Mouse (Mus musculus) cerebellum, adult 2 months (tissue): ENCODE results near the gene Flt1.

Experiments
- CTCF ChIP-seq: fragments of 200-500 bp; IDR thresholded peaks from 2 replicates; pipeline ENCODE4 v1.5.1; 2011; ENCODE audit warnings: low read depth, mild to moderate bottlenecking, control low read depth, low read length, moderate library complexity, borderline replicate concordance; ENCODE audit not compliant: insufficient read depth
- POLR2A ChIP-seq: fragments of 200-500 bp; IDR thresholded peaks from 2 replicates; pipeline ENCODE4 v1.6.1; 2011; ENCODE audit warnings: low read length, control low read depth, borderline replicate concordance; ENCODE audit not compliant: insufficient read depth

- TF ChIP-seq POLR2A (no peak), CTCF (no peak)
Observed at GRCm38 (mm10) chr5:147775222-147775621, 49.4 kb upstream of the Flt1 start.
